Mouse (Mus musculus) telencephalon, adult 2 months (tissue): ENCODE data around the gene Zfp280c.

Experiments
- DNase-seq: peaks from one replicate; pipeline ENCODE4 v3.0.0-alpha.2; 2011; ENCODE audit warnings: low read depth, low spot score

Gene Zfp280c

GRCm38 (mm10) chrX:48594099-48594760, at the start of gene Zfp280c:
Gene Zfp280c, minus strand, starts transcription at chrX:48594504.
- DNase-seq: peak; percentile 51

DNA sequence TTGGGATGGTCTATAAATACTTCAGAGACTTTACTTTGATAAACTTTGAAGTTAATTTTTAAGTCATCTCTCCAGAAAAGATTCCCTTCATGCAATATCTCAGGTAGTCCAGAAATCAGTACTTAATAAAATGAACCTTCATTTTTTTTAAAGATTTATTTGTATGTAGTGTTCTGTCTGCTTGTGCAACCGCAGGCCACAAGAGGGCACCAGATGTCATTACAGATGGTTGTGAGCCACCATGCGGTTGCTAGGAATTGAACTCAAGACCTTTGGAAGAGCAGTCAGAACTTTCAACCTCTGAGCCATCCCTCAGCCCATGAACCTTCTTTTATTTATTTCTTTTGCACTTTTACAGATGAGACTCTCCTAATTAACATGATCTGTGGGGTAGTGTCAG, 42.7 kb upstream of the Zfp280c start:
- no peak for DNase-seq

DNA sequence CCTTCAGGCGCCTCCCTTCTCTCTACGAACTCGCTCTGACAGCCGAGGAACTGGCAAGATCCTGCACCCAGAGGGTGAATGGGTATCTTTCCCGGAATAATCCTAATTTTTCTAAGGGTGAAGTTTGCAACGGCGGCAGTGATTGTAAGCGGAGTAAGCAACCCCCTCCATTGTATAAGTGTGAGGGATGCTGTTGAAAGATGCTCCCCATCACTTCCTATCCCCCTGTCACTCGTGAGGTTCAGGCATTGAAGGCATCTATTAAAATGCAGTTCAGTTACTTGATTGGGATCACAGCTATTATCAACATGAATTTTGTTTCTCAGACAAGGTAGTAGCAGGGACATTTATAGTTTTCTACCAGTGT, 29.7 kb upstream of the Zfp280c start:
- DNase-seq: no peak

- peak; percentile 83 for DNase-seq
These were observed 29.2 kb upstream of the Zfp280c start, which contains the start of gene Slc25a14 for GRCm38 (mm10) chrX:48623379-48624053. Gene Slc25a14, plus strand, starts transcription at chrX:48623413.

- no peak for DNase-seq
These were observed 28.7 kb upstream of the Zfp280c start for GRCm38 (mm10) chrX:48623049-48623378.

DNA sequence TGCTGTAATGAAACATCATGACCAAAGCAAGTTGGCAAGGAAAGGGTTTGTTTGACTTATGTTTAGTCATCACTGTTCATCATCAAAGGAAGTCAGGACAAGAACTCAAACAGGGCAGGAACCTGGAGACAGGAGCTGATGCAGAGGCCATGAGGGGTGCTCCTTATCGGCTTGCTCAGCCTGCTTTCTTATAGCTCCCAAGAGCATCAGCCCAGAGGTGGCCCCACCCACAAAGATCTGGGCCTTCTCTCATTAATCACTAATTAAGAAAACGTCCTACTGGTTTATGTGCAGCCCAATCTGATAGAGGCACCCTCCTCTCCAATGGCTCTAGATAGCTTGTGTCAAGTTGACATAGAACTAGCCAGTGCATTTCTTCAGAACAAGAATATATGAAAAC, 10.6 kb upstream of the Zfp280c start:
- no peak for DNase-seq

DNA sequence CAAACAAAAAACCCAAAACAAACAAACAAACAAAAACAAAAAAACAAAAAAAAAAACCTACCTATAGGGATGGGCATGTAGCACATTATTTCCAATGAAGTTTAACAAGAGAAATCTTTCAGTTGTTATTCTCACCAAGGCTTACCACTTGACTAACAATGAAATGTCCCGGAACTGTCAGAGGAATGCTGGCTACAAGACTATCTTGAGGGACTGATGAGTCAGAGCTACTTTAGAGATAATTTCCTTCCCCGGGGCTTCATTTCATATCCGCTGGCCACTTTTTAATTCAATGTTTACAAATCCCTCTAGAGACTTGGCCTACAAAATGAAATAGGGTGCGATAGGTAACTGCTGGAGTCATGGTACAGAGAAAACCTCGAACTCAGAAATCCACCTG, 2.6 kb upstream of the Zfp280c start:
- no peak for DNase-seq

DNA sequence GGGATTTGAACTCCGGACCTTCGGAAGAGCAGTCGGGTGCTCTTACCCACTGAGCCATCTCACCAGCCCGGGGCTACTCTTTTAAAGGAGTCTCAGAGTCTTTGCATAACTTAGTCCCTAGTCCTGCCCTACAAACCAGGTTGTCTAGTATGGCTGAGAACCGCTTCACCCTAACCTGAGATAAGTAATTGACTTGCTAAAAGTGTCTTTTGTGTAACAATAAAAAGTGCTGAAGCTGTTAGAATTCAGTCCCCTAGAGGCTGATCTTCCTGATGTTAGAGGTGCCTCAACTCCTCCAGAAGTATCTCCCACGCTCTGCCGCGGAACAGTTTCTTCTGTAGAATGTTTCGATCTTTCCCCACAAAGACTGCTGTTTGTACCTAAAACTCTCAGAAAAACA, 1.7 kb upstream of the Zfp280c start:
- DNase-seq: no peak

DNA sequence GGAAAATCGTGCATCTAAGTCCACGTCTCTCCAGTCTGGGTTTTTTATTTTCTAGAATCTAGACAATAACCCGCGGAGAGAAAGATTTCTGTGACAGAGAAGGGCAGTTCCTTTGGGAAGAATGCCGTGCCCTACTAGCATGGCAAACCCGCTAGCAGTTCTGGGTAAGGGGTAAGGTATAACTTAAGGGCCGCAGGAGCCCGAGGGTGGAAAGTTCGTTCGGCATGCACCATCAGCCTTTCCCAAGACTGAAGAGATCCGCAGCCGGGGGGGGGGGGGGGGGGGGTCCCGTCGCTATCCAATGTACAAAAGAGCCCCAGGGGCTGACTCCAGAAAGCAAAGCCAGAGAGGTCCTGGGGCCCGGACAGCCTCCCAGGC, 594 bp downstream of the Zfp280c start:
- DNase-seq: no peak

DNA sequence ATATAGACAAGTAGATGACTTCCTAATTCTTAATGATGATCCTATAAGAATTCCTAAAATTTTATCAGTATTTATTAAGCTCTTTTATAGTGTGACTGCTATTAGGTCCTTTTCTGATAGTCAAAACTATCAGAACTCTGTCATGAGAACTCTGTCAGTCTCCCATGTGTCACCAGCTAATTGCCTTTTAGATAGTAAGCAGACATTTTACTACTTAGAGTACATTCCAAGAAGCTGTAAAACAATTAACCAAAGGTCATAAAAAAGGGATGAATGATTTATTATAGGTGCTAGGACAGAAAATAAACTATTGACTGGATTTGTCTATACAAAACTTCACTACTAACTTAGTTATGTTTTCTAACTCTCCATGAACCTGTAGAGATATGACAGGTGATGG, 11.0 kb downstream of the Zfp280c start:
- DNase-seq: no peak

- no peak for DNase-seq
These were observed 62.1 kb downstream of the Zfp280c start for GRCm38 (mm10) chrX:48532175-48532574.

GRCm38 (mm10) chrX:48526435-48526834, 67.9 kb downstream of the Zfp280c start:
- no peak for DNase-seq

- DNase-seq: peak; percentile 72
These were observed 68.4 kb downstream of the Zfp280c start for GRCm38 (mm10) chrX:48525866-48526265.

DNA sequence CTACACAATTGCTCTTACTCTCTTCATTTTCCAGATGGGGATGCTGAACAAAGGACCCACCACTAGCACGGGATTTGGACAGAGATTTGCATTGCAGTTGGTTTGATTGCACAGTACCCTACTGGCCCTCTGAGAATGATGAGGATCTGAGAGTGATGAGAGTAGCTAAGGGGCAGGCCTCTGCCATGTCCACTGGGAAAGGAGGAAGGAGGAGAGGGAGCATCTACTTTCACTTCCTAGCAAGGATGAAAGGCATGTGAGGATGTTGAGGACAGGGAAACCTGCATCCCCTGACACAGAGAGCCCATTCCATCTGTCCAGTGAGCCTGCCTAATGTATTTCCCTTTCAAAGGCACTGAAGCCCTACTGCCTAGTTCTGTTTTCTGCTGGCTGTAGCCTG, 69.0 kb downstream of the Zfp280c start:
- no peak for DNase-seq

- no peak for DNase-seq
These were observed 70.8 kb downstream of the Zfp280c start for GRCm38 (mm10) chrX:48523512-48523911.

- no peak for DNase-seq
These were observed 72.7 kb downstream of the Zfp280c start for GRCm38 (mm10) chrX:48521651-48522050.

DNA sequence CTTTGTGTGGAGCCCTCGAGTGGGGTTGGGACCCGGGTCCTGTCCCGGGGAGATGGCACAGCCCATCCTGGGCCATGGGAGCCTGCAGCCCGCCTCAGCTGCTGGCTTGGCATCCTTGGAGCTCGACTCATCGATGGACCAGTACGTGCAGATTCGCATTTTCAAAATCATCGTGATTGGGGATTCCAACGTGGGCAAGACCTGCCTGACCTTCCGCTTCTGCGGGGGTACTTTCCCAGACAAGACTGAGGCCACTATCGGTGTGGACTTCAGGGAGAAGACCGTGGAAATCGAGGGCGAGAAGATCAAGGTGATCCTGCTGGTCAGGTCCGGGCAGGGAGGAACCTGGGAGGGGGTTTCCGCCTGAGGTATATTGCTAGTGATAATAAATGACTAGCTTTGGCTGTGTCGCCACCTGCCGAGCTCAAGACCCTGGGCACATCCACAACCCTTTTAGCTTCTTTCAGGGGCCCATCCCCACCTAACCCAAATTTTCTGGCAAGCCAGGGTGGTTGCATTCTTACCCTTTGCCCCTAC, 74.7 kb downstream of the Zfp280c start:
- no peak for DNase-seq

GRCm38 (mm10) chrX:48518808-48519548, 75.3 kb downstream of the Zfp280c start, which contains the start of gene Rab33a:
Gene Rab33a, plus strand, starts transcription at chrX:48519285.
- no peak for DNase-seq

DNA sequence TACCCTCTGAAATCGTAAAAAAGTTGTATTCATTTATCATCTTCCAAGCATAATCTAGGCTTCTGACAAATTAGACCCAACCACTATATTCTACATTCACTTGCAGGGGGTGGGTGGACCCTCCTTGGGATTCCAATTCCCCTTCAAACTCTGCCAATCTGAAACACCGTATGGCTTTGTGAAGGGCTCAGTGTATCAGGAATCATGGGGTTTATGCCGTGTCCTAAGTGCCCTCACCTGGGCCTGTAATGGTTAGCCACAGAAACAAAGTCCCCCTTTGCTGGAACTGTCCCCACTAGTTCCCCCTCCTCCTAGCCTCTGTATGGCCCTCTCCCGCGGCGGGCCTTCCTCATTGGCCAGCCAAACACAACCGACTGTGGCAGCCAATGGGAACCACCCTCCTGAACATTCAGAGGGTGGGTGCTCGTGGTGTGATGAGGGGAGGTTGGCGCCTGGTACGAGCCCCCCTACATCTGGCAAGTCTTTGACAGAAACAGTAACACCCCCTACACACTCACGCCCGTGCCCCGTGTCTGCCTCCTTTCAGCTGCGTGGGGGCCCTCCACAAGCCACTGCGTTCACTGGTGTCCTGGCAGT, 76.0 kb downstream of the Zfp280c start:
- DNase-seq: no peak

DNA sequence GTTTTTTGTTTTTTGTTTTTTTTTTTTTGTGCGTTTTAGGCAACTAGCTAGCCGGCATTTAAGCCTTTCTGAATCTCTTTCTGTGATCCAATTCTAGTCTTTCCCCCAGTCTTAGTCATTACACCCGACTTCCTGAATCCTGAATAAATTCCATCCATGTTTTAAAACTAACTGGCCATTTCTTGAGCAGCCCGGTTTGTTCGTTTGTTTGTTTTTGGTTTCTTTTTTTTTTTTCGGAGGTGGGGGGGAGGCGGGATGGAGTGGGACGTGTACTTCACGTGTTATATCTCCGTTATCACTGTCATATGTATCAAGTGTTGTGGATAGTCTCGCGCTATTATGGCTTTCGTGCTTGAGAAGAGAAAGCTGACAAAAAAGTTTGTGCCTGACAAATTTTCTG, 80.5 kb downstream of the Zfp280c start:
- no peak for DNase-seq

GRCm38 (mm10) chrX:48513166-48513807, 81.0 kb downstream of the Zfp280c start, which contains the start of gene Aifm1:
Gene Aifm1, minus strand, starts transcription at chrX:48513563.
- DNase-seq: peak; percentile 87

DNA sequence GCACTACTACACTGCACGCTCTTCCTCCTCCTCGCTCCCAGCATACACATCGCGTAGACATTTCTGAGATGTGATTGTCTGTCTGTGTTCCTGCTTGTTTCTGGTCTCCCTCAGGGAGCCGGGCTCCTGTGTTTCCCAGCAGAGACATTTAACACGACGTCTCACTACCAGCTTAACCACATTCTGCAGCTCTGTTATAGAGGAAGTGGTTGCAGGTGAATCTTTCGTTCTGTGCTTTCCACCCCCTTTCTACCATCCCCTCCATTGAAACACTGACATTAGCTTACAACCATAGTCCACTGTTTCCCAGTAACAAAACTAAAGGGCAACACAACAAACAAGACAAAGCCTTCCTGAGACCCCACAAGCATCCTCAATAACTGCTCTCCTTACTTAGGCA, 100.5 kb downstream of the Zfp280c start:
- no peak for DNase-seq
